Mouse (Mus musculus) embryo, embryonic 9.5 days (tissue): ENCODE results near the gene Taar2.

Source experiments
- DNase-seq: peaks from one replicate; pipeline ENCODE4 v3.0.0-alpha.2; 2017; ENCODE audit errors: extremely low spot score

Gene Taar2

GRCm38 (mm10) chr10:23978901-23979705, 40.7 kb downstream of the Taar2 start:
- peak; percentile 79 for DNase-seq

GRCm38 (mm10) chr10:23985546-23985945, 47.2 kb downstream of the Taar2 start, which contains the start of gene Taar6:
Gene Taar6 (minus strand): TSS chr10:23985646.
- DNase-seq: no peak

GRCm38 (mm10) chr10:23986419-23986818, 48.0 kb downstream of the Taar2 start:
- DNase-seq: no peak
